Mouse (Mus musculus) liver, embryonic 12.5 days (tissue): ENCODE results near the gene Neurl2. TPM values are rescaled to one million over a fixed set of nuclear protein-coding genes. Genes with fewer than 3 reads are reported as not detected.
"Not testable (repeated sequence)": the region's sequence is repeated elsewhere in the genome, so short reads cannot be mapped to it uniquely, and the experiment has no call there.

Experiments
- ATAC-seq: fragments of 200-750 bp; cut with Nextera tagmentation; 2 replicates; pipeline ENCODE4 v1.8.0; 2017; ENCODE audit warnings: moderate number of reproducible peaks, mild to moderate bottlenecking, moderate library complexity
- H3K27ac ChIP-seq: fragments of 300-500 bp; sonication (generic); 2 replicates; pipeline ENCODE4 v1.5.1; 2016; ENCODE audit warnings: mild to moderate bottlenecking
- H3K27me3 ChIP-seq: fragments of 300-500 bp; sonication (generic); replicated peaks from 2 replicates; pipeline ENCODE4 v1.6.1; 2016; ENCODE audit warnings: mild to moderate bottlenecking, moderate library complexity
- H3K36me3 ChIP-seq: fragments of 300-500 bp; sonication (generic); 2 replicates; pipeline ENCODE4 v1.6.1; 2016; ENCODE audit warnings: mild to moderate bottlenecking, moderate library complexity
- H3K4me1 ChIP-seq: fragments of 300-500 bp; sonication (generic); 2 replicates; pipeline ENCODE4 v1.6.1; 2016
- H3K4me2 ChIP-seq: fragments of 300-500 bp; sonication (generic); 2 replicates; pipeline ENCODE4 v1.6.1; 2016; ENCODE audit warnings: mild to moderate bottlenecking, moderate library complexity
- H3K4me3 ChIP-seq: fragments of 300-500 bp; sonication (generic); 2 replicates; pipeline ENCODE4 v1.5.1; 2016; ENCODE audit warnings: mild to moderate bottlenecking, moderate library complexity
- H3K9ac ChIP-seq: fragments of 300-500 bp; sonication (generic); 2 replicates; pipeline ENCODE4 v1.6.1; 2016; ENCODE audit warnings: mild to moderate bottlenecking, moderate library complexity
- H3K9me3 ChIP-seq: fragments of 300-500 bp; sonication (generic); replicated peaks from 2 replicates; pipeline ENCODE4 v1.6.1; 2016; ENCODE audit warnings: mild to moderate bottlenecking, moderate library complexity
- WGBS: fragments of 180-500 bp; shearing (Covaris S2); methylation state at CpG from one replicate; pipeline ENCODE4 v1.1.7; 2016; ENCODE audit not compliant: insufficient replicate concordance; 5-methylcytosine and 5-hydroxymethylcytosine counted together
- polyA plus RNA-seq: library from polyadenylated mRNA; unstranded; fragments of >200 nt; fragmentation: Nextera tagmentation; extraction: Ambion mirVana; gene quantifications from 2 replicates; pipeline ENCODE4 v1.2.1, GENCODE M21; 2016

The Neurl2 gene
- polyA plus RNA-seq, 1 experiment from 2014 or later: 2.2 TPM

- WGBS: 33% methylated on average over 7 of the region's 7 CpGs
- Histone ChIP-seq H3K4me2 (no peak overlapping the region), H3K27me3 (no peaks in the 10 kb centered on the region), H3K27ac (no peak overlapping the region), H3K9ac (no peak overlapping the region), H3K9me3 (peaks cover 4% of the 10 kb centered on the region; the same call in 1 of the 2 replicates), H3K4me3 (no peak overlapping the region), H3K36me3 (no peaks in the 10 kb centered on the region), H3K4me1 (peaks cover 21% of the 10 kb centered on the region)
- ATAC-seq: no peak
Observed at GRCm38 (mm10) chr2:164868491-164868890, 35.2 kb upstream of the Neurl2 start.

GRCm38 (mm10) chr2:164867566-164867965 lies 34.3 kb upstream of the Neurl2 start:
- no peak overlapping the region for H3K4me2 ChIP-seq
- H3K9me3 ChIP-seq: peaks cover 4% of the 10 kb centered on the region; the same call in 1 of the 2 replicates
- ATAC-seq: no peak
- no peak overlapping the region for H3K9ac ChIP-seq
- 86% methylated on average over 7 of the region's 7 CpGs for WGBS
- no peaks in the 10 kb centered on the region for H3K36me3 ChIP-seq
- 0 out of 2 replicates have a peak overlapping the region, but pooled peaks have one; percentile 25 for H3K27ac ChIP-seq
- no peaks in the 10 kb centered on the region for H3K27me3 ChIP-seq
- H3K4me3 ChIP-seq: no peak overlapping the region
- H3K4me1 ChIP-seq: peaks cover 21% of the 10 kb centered on the region

- Histone ChIP-seq H3K4me1 (peaks cover 26% of the 10 kb centered on the region), H3K4me2 (no peak overlapping the region), H3K27me3 (no peaks in the 10 kb centered on the region), H3K9me3 (peaks cover 4% of the 10 kb centered on the region; the same call in 1 of the 2 replicates), H3K4me3 (no peak overlapping the region), H3K9ac (no peak overlapping the region), H3K36me3 (no peaks in the 10 kb centered on the region), H3K27ac (peak overlapping the region; percentile 25; the same call in 1 of the 2 replicates)
- WGBS: 53% methylated on average over 16 of the region's 16 CpGs
- no peak for ATAC-seq
Observed at GRCm38 (mm10) chr2:164866741-164867551, 33.7 kb upstream of the Neurl2 start.

GRCm38 (mm10) chr2:164864593-164864992 lies 31.3 kb upstream of the Neurl2 start:
- no peak overlapping the region for H3K27ac ChIP-seq

GRCm38 (mm10) chr2:164863411-164863810 lies 30.2 kb upstream of the Neurl2 start:
- H3K4me2 ChIP-seq, H3K27ac ChIP-seq, H3K4me3 ChIP-seq, H3K36me3 ChIP-seq, ATAC-seq, H3K9me3 ChIP-seq, H3K9ac ChIP-seq: not testable (repeated sequence)
- Histone ChIP-seq H3K27me3 (peaks cover 25% of the 10 kb centered on the region), H3K4me1 (peaks cover 38% of the 10 kb centered on the region)
- WGBS: 85% methylated on average over 9 of the region's 9 CpGs

More at GRCm38 (mm10) chr2:164864593-164864992, 31.3 kb upstream of the Neurl2 start:
- H3K9ac ChIP-seq: no peak overlapping the region
- 32% methylated on average over 4 of the region's 4 CpGs for WGBS
- peak; percentile 37; the same call in 1 of the 2 replicates for ATAC-seq
- H3K36me3 ChIP-seq: no peaks in the 10 kb centered on the region
- no peak overlapping the region for H3K4me3 ChIP-seq
- H3K4me1 ChIP-seq: peaks cover 33% of the 10 kb centered on the region
- H3K9me3 ChIP-seq: peaks cover 4% of the 10 kb centered on the region; the same call in 1 of the 2 replicates
- H3K4me2 ChIP-seq: no peak overlapping the region
- peaks cover 13% of the 10 kb centered on the region for H3K27me3 ChIP-seq

- WGBS: 44% methylated on average over 9 of the region's 9 CpGs
- Histone ChIP-seq H3K9me3 (no peaks in the 10 kb centered on the region), H3K4me1 (peaks cover 44% of the 10 kb centered on the region), H3K27me3 (peaks cover 36% of the 10 kb centered on the region), H3K4me2 (no peak overlapping the region), H3K36me3 (no peaks in the 10 kb centered on the region), H3K27ac (peak overlapping the region; percentile 25; the same call in 1 of the 2 replicates), H3K4me3 (no peak overlapping the region), H3K9ac (no peak overlapping the region)
- ATAC-seq: no peak
Observed at GRCm38 (mm10) chr2:164862179-164862861, 29.1 kb upstream of the Neurl2 start.

GRCm38 (mm10) chr2:164861094-164861493 lies 27.8 kb upstream of the Neurl2 start:
- no peak for ATAC-seq
- Histone ChIP-seq H3K9me3 (no peaks in the 10 kb centered on the region), H3K9ac (no peak overlapping the region), H3K4me1 (peaks cover 48% of the 10 kb centered on the region), H3K27me3 (peaks cover 48% of the 10 kb centered on the region), H3K4me3 (no peak overlapping the region), H3K36me3 (no peaks in the 10 kb centered on the region), H3K4me2 (no peak overlapping the region), H3K27ac (no peak overlapping the region)
- 68% methylated on average over 4 of the region's 4 CpGs for WGBS

- Histone ChIP-seq H3K27me3 (peaks cover 60% of the 10 kb centered on the region), H3K4me1 (peaks cover 46% of the 10 kb centered on the region), H3K9me3 (no peaks in the 10 kb centered on the region), H3K4me3 (no peak overlapping the region), H3K9ac (no peak overlapping the region), H3K27ac (peak overlapping the region; percentile 45; the same call in 1 of the 2 replicates), H3K4me2 (0 out of 2 replicates have a peak overlapping the region, but pooled peaks have one; percentile 14), H3K36me3 (no peaks in the 10 kb centered on the region)
- peak; percentile 33; the same call in 1 of the 2 replicates for ATAC-seq
- WGBS: 44% methylated on average over 9 of the region's 9 CpGs
Observed at GRCm38 (mm10) chr2:164859640-164860432, 26.6 kb upstream of the Neurl2 start.

- ATAC-seq: no peak
- no peak overlapping the region; the same call in 1 of the 2 replicates for H3K27ac ChIP-seq
- no peaks in the 10 kb centered on the region for H3K36me3 ChIP-seq
- H3K4me3 ChIP-seq: no peak overlapping the region
- peaks cover 67% of the 10 kb centered on the region for H3K27me3 ChIP-seq
- H3K4me1 ChIP-seq: peaks cover 40% of the 10 kb centered on the region
- no peak overlapping the region for H3K9ac ChIP-seq
- H3K9me3 ChIP-seq: no peaks in the 10 kb centered on the region
- H3K4me2 ChIP-seq: no peak overlapping the region
- 22% methylated on average over 2 of the region's 2 CpGs for WGBS
Observed at GRCm38 (mm10) chr2:164859155-164859554, 25.9 kb upstream of the Neurl2 start.

GRCm38 (mm10) chr2:164857842-164858553 lies 24.7 kb upstream of the Neurl2 start:
- H3K27me3 ChIP-seq: peaks cover 77% of the 10 kb centered on the region
- H3K9me3 ChIP-seq: no peaks in the 10 kb centered on the region
- H3K4me2 ChIP-seq: peak overlapping the region; percentile 70
- H3K9ac ChIP-seq: no peak overlapping the region
- peaks cover 37% of the 10 kb centered on the region for H3K4me1 ChIP-seq
- H3K27ac ChIP-seq: no peak overlapping the region
- peak overlapping the region; percentile 45 for H3K4me3 ChIP-seq
- no peak for ATAC-seq
- WGBS: 7% methylated on average over 19 of the region's 19 CpGs
- H3K36me3 ChIP-seq: no peaks in the 10 kb centered on the region
